Mouse (Mus musculus) kidney, embryonic 14.5 days (tissue): Measurements from ENCODE around the gene Epha7. TPM values are rescaled to one million over a fixed set of nuclear protein-coding genes. Genes with fewer than 3 reads are reported as not detected.

Experiments
- ATAC-seq: fragments of 200-750 bp; cut with Nextera tagmentation; 2 replicates; pipeline ENCODE4 v1.8.0; 2017; ENCODE audit warnings: moderate number of reproducible peaks, mild to moderate bottlenecking, moderate TSS enrichment, moderate library complexity; ENCODE audit not compliant: low FRiP score, low TSS enrichment
- H3K27ac ChIP-seq: fragments of 300-500 bp; sonication (generic); 2 replicates; pipeline ENCODE4 v1.5.1; 2014; ENCODE audit warnings: low read depth, mild to moderate bottlenecking, low read length, moderate library complexity, mixed read lengths
- H3K27me3 ChIP-seq: fragments of 300-500 bp; sonication (generic); 2 replicates; pipeline ENCODE4 v1.6.1; 2014; ENCODE audit warnings: mild to moderate bottlenecking, low read length; ENCODE audit not compliant: control insufficient read depth, insufficient read depth
- H3K36me3 ChIP-seq: fragments of 300-500 bp; sonication (generic); 2 replicates; pipeline ENCODE4 v1.6.1; 2014; ENCODE audit warnings: low read length, mixed read lengths; ENCODE audit not compliant: control insufficient read depth, insufficient read depth
- H3K4me1 ChIP-seq: fragments of 300-500 bp; sonication (generic); 2 replicates; pipeline ENCODE4 v1.6.1; 2014; ENCODE audit warnings: low read length, mixed read lengths; ENCODE audit not compliant: control insufficient read depth, insufficient read depth
- H3K4me2 ChIP-seq: fragments of 300-500 bp; sonication (generic); replicated peaks from 2 replicates; pipeline ENCODE4 v1.6.1; 2014; ENCODE audit warnings: low read depth, mild to moderate bottlenecking, low read length
- H3K4me3 ChIP-seq: fragments of 300-500 bp; sonication (generic); 2 replicates; pipeline ENCODE4 v1.5.1; 2014; ENCODE audit warnings: mild to moderate bottlenecking, low read length
- H3K9ac ChIP-seq: fragments of 300-500 bp; sonication (generic); 2 replicates; pipeline ENCODE4 v1.6.1; 2014; ENCODE audit warnings: low read depth, mild to moderate bottlenecking, low read length, moderate library complexity
- H3K9me3 ChIP-seq: fragments of 300-500 bp; sonication (generic); 2 replicates; pipeline ENCODE4 v1.6.1; 2016; ENCODE audit warnings: low read length; ENCODE audit not compliant: control insufficient read depth
- WGBS: fragments of 180-500 bp; shearing (Covaris S2); extraction: QIAGEN DNeasy Blood & Tissue Kit; methylation state at CpG from one replicate; pipeline ENCODE4 v1.1.7; 2014; 5-methylcytosine and 5-hydroxymethylcytosine counted together
- polyA plus RNA-seq: library from polyadenylated mRNA; unstranded; fragments of >200 nt; fragmentation: Nextera tagmentation; extraction: Ambion mirVana; gene quantifications from 2 replicates; pipeline ENCODE4 v1.2.1, GENCODE M21; 2014

Epha7 gene
- polyA plus RNA-seq, 1 experiment from 2014 or later, result 41.2 TPM

DNA sequence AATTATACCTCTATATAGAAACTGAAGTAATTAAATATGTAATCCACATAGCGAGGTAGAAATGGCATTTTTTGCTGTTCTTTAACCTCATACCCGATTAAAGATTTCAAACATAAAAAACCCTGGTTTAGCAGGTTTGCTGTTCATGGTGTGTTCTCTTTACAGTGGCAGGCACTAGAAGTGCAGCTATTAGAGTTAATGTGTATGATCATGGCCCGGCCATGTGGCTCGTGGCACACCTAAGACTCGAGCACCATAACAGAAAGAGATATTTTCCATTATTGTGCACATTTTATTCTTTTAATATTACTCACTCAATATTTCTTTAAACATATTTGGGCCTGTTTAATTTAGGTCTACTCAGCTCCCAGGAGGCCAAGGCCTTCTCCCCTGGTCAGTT is 76.7 kb downstream of the Epha7 start:
- Histone ChIP-seq H3K4me3 (no peak overlapping the region), H3K27me3 (no peaks in the 10 kb centered on the region), H3K4me2 (no peak overlapping the region), H3K36me3 (no peaks in the 10 kb centered on the region), H3K9ac (no peak overlapping the region), H3K27ac (no peak overlapping the region), H3K9me3 (no peaks in the 10 kb centered on the region), H3K4me1 (no peaks in the 10 kb centered on the region)
- peak; percentile 49; the same call in 1 of the 2 replicates for ATAC-seq
- 73% methylated on average over 5 of the region's 5 CpGs for WGBS

DNA sequence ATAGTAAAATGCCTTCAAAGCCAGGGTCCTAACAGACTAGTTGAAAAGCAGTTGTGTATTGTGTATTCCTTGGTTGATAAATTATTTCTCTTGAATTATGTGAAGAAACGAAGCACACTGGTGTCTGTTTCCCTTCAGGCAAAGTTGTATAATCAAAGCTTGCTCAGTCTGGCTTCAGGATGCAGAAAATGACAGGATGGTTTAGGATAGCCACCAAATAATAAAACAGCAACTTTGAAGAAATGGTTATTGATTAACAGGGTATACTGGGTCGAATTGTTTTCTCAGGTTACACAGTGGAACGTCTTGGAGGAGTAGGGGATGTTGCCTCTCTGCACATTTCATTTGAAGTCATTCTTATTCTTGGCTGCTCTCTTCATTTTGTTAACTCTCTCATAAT is 77.2 kb downstream of the Epha7 start:
- Histone ChIP-seq H3K36me3 (no peaks in the 10 kb centered on the region), H3K4me3 (no peak overlapping the region), H3K4me1 (no peaks in the 10 kb centered on the region), H3K4me2 (no peak overlapping the region), H3K27me3 (no peaks in the 10 kb centered on the region), H3K9ac (no peak overlapping the region), H3K27ac (no peak overlapping the region), H3K9me3 (no peaks in the 10 kb centered on the region)
- ATAC-seq, result peak; percentile 62; the same call in 1 of the 2 replicates
- WGBS, result 32% methylated on average over 3 of the region's 3 CpGs

DNA sequence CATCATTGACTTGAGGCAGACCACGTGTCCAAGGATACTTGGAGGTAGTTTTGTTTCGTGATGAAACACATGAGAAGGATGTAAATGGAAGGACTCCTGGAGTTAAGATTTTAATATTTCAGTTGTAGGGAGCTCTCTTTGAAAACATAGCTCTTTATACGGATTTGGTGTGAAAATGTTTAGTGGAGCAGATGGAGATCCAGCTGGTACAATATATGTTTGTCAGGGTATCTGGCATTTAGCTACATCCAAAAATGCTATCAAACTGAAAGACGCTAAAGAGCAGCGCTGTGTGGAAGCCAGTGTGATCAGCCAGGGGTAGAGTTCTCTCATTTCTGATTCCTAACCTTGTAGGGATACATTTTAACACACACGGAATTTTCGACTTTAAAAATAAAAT is 82.5 kb downstream of the Epha7 start:
- no peaks in the 10 kb centered on the region for H3K4me1 ChIP-seq
- H3K4me2 ChIP-seq, result no peak overlapping the region
- no peak overlapping the region for H3K9ac ChIP-seq
- H3K36me3 ChIP-seq, result no peaks in the 10 kb centered on the region
- no peak overlapping the region for H3K4me3 ChIP-seq
- H3K9me3 ChIP-seq, result no peaks in the 10 kb centered on the region
- ATAC-seq, result no peak
- no peaks in the 10 kb centered on the region for H3K27me3 ChIP-seq
- no peak overlapping the region for H3K27ac ChIP-seq
- WGBS, result 87% methylated on average over 7 of the region's 7 CpGs

DNA sequence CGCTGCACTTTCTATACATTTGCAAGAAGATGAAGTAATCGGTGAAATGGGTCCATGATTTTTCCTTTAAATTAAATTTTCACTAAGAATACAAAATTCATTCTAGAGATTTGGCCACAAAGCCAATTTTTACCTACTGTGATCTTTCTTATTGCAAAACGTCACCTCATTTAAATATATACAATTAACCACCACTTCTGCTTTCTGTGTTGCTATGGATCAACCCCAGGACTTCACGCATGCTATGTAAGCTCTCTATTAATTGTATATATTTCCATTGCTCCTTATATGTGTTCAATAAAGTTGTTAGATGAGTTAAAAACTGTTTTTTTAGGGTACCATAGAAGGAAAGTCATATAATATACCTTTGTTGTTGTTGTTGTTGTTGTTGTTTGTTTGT is 86.4 kb downstream of the Epha7 start:
- no peak overlapping the region for H3K4me3 ChIP-seq
- H3K9me3 ChIP-seq, result no peaks in the 10 kb centered on the region
- no peak overlapping the region for H3K4me2 ChIP-seq
- H3K9ac ChIP-seq, result no peak overlapping the region
- no peak for ATAC-seq
- H3K27me3 ChIP-seq, result no peaks in the 10 kb centered on the region
- H3K36me3 ChIP-seq, result no peaks in the 10 kb centered on the region
- no peaks in the 10 kb centered on the region for H3K4me1 ChIP-seq
- no peak overlapping the region for H3K27ac ChIP-seq
- 95% methylated on average over 4 of the region's 4 CpGs for WGBS

DNA sequence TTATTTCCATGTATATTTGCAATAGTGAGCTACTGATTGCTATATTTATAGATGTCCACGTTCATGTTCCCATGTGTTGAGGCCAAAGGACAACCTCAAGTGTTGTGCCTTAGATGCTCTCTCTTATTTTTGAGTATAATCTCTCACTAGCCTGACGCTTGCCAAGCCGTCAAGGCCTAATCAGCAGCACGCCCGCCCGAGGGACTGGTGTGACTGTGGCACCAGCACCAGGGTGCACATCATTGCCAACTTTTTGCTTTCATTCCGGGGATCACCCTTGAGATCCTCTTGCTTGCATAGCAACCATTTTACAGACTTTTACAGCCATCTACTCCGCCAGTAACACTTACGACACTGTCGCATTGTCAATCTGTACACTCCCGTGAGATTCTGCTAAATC is 86.9 kb downstream of the Epha7 start:
- Histone ChIP-seq H3K4me1 (no peaks in the 10 kb centered on the region), H3K27ac (no peak overlapping the region), H3K27me3 (no peaks in the 10 kb centered on the region), H3K9ac (no peak overlapping the region), H3K36me3 (no peaks in the 10 kb centered on the region), H3K4me2 (no peak overlapping the region), H3K9me3 (no peaks in the 10 kb centered on the region), H3K4me3 (no peak overlapping the region)
- WGBS, result 93% methylated on average over 11 of the region's 11 CpGs
- ATAC-seq, result no peak

DNA sequence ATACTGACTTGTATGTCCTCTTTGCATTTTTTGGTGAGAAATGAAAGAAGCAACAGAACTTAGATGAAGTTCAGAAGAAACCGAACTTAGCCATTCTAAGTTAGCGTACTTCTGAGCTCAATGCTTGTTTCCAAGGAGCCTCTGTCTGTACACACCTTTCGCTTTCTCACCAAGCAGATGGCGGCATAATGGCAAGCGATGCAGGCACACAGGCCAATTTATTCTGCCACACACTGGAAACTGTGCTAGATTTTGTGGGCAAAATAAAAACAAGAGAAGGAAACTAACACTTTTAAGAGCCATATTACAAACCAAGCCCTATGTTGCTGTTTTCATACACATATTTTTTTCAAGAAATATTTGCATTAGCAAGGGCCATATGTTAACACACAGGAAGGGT is 88.6 kb downstream of the Epha7 start:
- 96% methylated on average over 5 of the region's 5 CpGs for WGBS

DNA sequence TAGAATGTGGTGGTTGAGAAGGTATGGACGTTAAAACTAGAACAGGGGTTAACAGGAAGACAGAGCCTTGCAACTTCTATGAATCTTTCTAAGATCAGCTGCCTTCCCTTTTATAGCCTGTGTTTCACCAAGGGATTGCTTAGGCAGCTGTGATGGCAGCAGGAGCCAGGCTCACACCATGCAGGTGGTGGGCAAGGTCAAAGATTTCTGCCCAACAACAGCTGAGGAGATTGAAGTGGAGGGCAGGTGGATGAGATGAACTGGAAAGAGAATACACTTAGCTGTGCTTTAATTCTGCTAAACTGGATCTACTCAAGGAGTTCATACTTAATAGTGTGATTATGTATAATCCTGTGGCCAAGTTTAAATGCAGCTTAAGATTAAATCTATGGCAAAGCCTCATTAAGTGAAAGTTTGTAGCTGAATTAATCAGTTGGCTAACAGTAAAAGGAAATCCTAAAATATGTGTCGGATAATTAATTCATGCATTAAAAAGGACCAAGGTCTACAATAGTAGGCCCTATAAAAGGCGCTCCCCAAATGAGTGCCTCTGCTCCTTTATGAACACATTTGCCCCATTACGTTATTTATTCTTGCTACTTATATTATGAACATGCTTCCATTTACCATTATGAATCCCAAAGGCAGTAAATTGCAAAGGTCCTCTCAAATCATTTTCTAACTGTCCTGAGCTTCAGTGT is 89.2 kb downstream of the Epha7 start:
- H3K27ac ChIP-seq, result no peak overlapping the region
- no peaks in the 10 kb centered on the region for H3K4me1 ChIP-seq
- 88% methylated on average over 4 of the region's 4 CpGs for WGBS
- no peak for ATAC-seq
- H3K4me2 ChIP-seq, result no peak overlapping the region
- H3K27me3 ChIP-seq, result no peaks in the 10 kb centered on the region
- H3K9ac ChIP-seq, result no peak overlapping the region
- no peak overlapping the region for H3K4me3 ChIP-seq
- H3K36me3 ChIP-seq, result no peaks in the 10 kb centered on the region
- H3K9me3 ChIP-seq, result no peaks in the 10 kb centered on the region

More for the DNA sequence above, 88.6 kb downstream of the Epha7 start:
- Histone ChIP-seq H3K27ac (no peak overlapping the region), H3K4me3 (no peak overlapping the region), H3K36me3 (no peaks in the 10 kb centered on the region), H3K9me3 (no peaks in the 10 kb centered on the region), H3K9ac (no peak overlapping the region), H3K4me1 (no peaks in the 10 kb centered on the region), H3K27me3 (no peaks in the 10 kb centered on the region), H3K4me2 (no peak overlapping the region)
- ATAC-seq, result no peak

DNA sequence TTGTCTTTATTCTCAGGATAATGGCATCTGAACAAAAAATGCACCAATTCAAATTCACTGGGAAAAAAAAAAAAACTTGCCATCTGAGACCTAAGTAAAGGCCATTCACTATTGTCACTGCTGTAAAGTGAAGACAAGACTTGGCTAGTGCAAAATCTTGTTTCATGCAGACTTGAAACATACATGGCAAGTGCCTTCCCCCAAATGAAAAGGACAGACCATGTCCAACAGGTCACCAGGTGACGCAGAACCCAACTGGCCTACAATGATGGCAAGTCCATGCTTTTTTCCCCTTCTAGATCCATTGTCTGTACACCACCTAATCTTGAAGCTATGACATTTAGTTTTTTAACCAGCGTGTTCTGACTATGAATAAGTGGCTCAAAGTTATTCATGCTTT is 94.1 kb downstream of the Epha7 start:
- WGBS, result 94% methylated on average over 2 of the region's 2 CpGs
- H3K9ac ChIP-seq, result no peak overlapping the region
- no peaks in the 10 kb centered on the region for H3K9me3 ChIP-seq
- ATAC-seq, result no peak
- no peak overlapping the region for H3K4me2 ChIP-seq
- H3K27ac ChIP-seq, result no peak overlapping the region
- H3K4me3 ChIP-seq, result no peak overlapping the region
- no peaks in the 10 kb centered on the region for H3K4me1 ChIP-seq
- no peaks in the 10 kb centered on the region for H3K36me3 ChIP-seq
- H3K27me3 ChIP-seq, result no peaks in the 10 kb centered on the region

DNA sequence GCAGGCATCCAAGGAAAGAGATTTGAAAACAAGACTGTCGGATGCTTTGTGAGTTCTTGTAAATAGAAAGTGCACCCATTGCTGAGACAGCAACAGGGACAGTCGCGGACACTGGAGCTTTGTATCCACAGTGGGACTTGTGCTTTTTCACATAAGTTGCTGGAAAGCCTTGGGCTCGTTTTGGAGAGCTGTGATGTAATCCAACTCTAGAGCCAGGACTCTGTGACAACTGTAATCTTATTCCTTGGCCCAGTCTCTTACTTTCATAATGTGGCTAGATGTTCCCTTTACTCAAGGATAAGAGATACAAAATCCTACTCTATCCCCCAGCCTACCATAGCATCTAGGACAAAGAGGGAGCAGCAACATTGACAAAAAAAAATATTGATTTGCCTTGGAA is 97.2 kb downstream of the Epha7 start:
- Histone ChIP-seq H3K9ac (no peak overlapping the region), H3K36me3 (no peaks in the 10 kb centered on the region), H3K27ac (no peak overlapping the region), H3K4me2 (no peak overlapping the region), H3K9me3 (no peaks in the 10 kb centered on the region), H3K4me1 (no peaks in the 10 kb centered on the region), H3K27me3 (no peaks in the 10 kb centered on the region), H3K4me3 (no peak overlapping the region)
- ATAC-seq, result no peak
- WGBS, result 75% methylated on average over 4 of the region's 4 CpGs
